Mouse (Mus musculus): ENCODE measurements around the gene Ccdc85b. TPM values are rescaled to one million over a fixed set of nuclear protein-coding genes. Genes with fewer than 3 reads are reported as not detected.
"Not testable (repeated sequence)": the region's sequence is repeated elsewhere in the genome, so short reads cannot be mapped to it uniquely, and the experiment has no call there.

Ccdc85b gene
- polyA plus RNA-seq, 1 experiment from 2014 or later = 15.6 TPM

GRCm38 (mm10) chr19:5493301-5493721 is 35.6 kb upstream of the Ccdc85b start:
- not testable (repeated sequence) for H3K27ac ChIP-seq; H3K9ac ChIP-seq (ENCODE audit: low read depth, low read length); ATAC-seq (replicated peaks; ENCODE audit: low FRiP score, low read depth); H3K4me1 ChIP-seq (replicated peaks; ENCODE audit: insufficient read depth, low read length); H3K9me3 ChIP-seq (replicated peaks; ENCODE audit: low read length); H3K27me3 ChIP-seq (ENCODE audit: insufficient read depth, low read length); H3K4me2 ChIP-seq (ENCODE audit: low read length); H3K4me3 ChIP-seq (replicated peaks; ENCODE audit: low read depth, low read length)
- peak; percentile 65 for DNase-seq (ENCODE audit: low spot score)
- TF ChIP-seq CTCF (IDR thresholded peaks at IDR 0.05; ENCODE audit: low read depth) = peak; percentile 46
- 40% methylated on average over 9 of the region's 9 CpGs for WGBS
- peaks cover 34% of the 10 kb centered on the region for H3K36me3 ChIP-seq (ENCODE audit: insufficient read depth, low read length)

DNA sequence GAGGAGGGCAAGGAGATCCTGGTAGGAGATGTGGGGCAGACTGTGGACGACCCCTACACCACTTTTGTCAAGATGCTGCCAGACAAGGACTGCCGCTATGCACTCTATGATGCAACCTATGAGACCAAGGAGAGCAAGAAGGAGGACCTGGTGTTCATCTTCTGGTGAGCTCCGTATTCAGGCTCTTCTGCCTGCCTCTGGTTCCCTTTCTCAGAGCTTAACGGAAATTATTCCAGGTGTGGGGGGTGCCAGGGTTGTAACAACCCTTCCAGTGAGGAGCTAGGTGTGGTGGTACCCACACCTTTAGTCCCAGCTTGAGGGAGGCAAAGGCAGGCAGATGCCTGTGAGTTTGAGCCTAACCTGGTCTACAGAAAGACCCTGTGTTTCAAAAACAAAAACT is 34.9 kb upstream of the Ccdc85b start:
- H3K9ac ChIP-seq (ENCODE audit: low read depth, low read length) = no peak overlapping the region
- TF ChIP-seq CTCF (IDR thresholded peaks at IDR 0.05; ENCODE audit: low read depth) = no peak
- ATAC-seq (replicated peaks; ENCODE audit: low FRiP score, low read depth) (no peak), DNase-seq (ENCODE audit: low spot score) (no peak)
- no peak overlapping the region for H3K4me3 ChIP-seq (replicated peaks; ENCODE audit: low read depth, low read length)
- H3K4me1 ChIP-seq (replicated peaks; ENCODE audit: insufficient read depth, low read length) = peaks cover 4% of the 10 kb centered on the region
- WGBS = 75% methylated on average over 4 of the region's 4 CpGs
- H3K27ac ChIP-seq = no peak overlapping the region
- peaks cover 34% of the 10 kb centered on the region for H3K36me3 ChIP-seq (ENCODE audit: insufficient read depth, low read length)
- no peak overlapping the region for H3K4me2 ChIP-seq (ENCODE audit: low read length)
- H3K9me3 ChIP-seq (replicated peaks; ENCODE audit: low read length) = no peaks in the 10 kb centered on the region
- H3K27me3 ChIP-seq (ENCODE audit: insufficient read depth, low read length) = no peaks in the 10 kb centered on the region

GRCm38 (mm10) chr19:5490898-5491708 is 33.4 kb upstream of the Ccdc85b start:
- Histone ChIP-seq H3K9me3 (replicated peaks; ENCODE audit: low read length) (no peaks in the 10 kb centered on the region), H3K27me3 (ENCODE audit: insufficient read depth, low read length) (no peaks in the 10 kb centered on the region), H3K9ac (ENCODE audit: low read depth, low read length) (peak overlapping the region; percentile 87), H3K4me2 (ENCODE audit: low read length) (peak overlapping the region; percentile 77), H3K4me3 (replicated peaks; ENCODE audit: low read depth, low read length) (peak overlapping the region; percentile 99), H3K36me3 (ENCODE audit: insufficient read depth, low read length) (peaks cover 23% of the 10 kb centered on the region), H3K4me1 (replicated peaks; ENCODE audit: insufficient read depth, low read length) (peaks cover 4% of the 10 kb centered on the region), H3K27ac (peak overlapping the region; percentile 99)
- TF ChIP-seq CTCF (IDR thresholded peaks at IDR 0.05; ENCODE audit: low read depth) = no peak
- peak; percentile 95 for DNase-seq (ENCODE audit: low spot score)
- WGBS = 1% methylated on average over 48 of the region's 59 CpGs
- peak; percentile 5 for ATAC-seq (replicated peaks; ENCODE audit: low FRiP score, low read depth)

DNA sequence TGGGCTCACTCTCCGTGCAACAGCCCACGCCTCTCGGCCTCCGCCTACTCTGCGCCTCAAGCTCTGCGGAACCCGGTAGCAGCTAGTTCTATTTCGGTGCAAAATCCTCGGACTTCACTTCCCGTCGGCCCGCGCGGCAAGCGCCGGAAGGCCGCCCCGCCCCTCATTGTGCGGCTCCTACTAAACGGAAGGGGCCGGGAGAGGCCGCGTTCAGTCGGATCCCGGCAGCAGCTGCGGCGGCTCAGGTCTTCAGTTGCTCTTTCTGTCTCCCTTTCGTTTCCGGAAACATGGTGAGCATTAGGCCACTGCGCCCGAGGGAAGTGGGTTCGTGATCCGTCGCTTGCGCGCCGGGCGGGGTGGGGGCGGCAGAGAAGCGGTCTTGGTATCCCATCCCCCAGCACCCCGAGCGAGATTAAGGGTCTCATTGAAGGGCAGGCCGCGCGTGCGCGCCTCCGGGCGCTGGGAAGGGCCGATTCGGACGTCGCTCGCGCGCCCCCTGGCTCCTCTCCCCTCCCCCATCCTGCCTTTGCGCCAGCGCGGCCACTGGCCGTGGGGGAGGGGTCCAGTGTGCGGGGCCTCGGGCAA is 32.7 kb upstream of the Ccdc85b start, which contains the start of gene Cfl1:
Gene Cfl1 (plus strand): TSS at position 143 of the 585 bp plus-strand sequence.
- peak; percentile 98 for DNase-seq (ENCODE audit: low spot score)
- peak within 1 kb of the TSS; percentile 87 for H3K9ac ChIP-seq (ENCODE audit: low read depth, low read length)
- H3K27me3 ChIP-seq (ENCODE audit: insufficient read depth, low read length) = no peaks in the 10 kb centered on the region
- H3K4me3 ChIP-seq (replicated peaks; ENCODE audit: low read depth, low read length) = peak within 1 kb of the TSS; percentile 99
- WGBS = under 1% methylated on average over 61 of the region's 62 CpGs
- TF ChIP-seq CTCF (IDR thresholded peaks at IDR 0.05; ENCODE audit: low read depth) = peak; percentile 36; the same call in 1 of the 2 replicates
- H3K9me3 ChIP-seq (replicated peaks; ENCODE audit: low read length) = no peaks in the 10 kb centered on the region
- H3K4me2 ChIP-seq (ENCODE audit: low read length) = peak within 1 kb of the TSS; percentile 77
- H3K36me3 ChIP-seq (ENCODE audit: insufficient read depth, low read length) = peaks cover 21% of the 10 kb centered on the region; the same call in 1 of the 2 replicates
- H3K27ac ChIP-seq = peak within 1 kb of the TSS; percentile 99
- peak; percentile 53 for ATAC-seq (replicated peaks; ENCODE audit: low FRiP score, low read depth)
- peaks cover 4% of the 10 kb centered on the region for H3K4me1 ChIP-seq (replicated peaks; ENCODE audit: insufficient read depth, low read length)

DNA sequence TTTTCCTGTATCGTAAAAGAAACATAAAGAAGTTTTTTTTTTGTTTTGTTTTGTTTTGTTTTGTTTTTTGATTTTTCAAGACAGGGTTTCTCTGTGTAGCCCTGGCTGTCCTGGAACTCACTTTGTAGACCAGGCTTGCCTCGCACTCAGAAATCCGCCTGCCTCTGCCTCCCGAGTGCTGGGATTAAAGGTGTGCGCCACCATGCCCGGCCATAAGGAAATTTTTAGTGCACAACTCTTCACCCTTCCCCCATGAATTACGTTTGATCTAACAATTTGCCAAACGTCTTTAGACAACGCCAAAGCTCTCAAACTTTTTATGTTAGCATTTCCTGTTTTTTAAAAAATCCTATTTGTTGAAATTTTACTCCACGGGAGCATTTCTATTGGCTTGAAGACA is 32.0 kb upstream of the Ccdc85b start:
- WGBS = 35% methylated on average over 10 of the region's 10 CpGs
- H3K4me2 ChIP-seq (ENCODE audit: low read length) = peak overlapping the region; percentile 72
- not testable (repeated sequence) for H3K4me1 ChIP-seq (replicated peaks; ENCODE audit: insufficient read depth, low read length)

DNA sequence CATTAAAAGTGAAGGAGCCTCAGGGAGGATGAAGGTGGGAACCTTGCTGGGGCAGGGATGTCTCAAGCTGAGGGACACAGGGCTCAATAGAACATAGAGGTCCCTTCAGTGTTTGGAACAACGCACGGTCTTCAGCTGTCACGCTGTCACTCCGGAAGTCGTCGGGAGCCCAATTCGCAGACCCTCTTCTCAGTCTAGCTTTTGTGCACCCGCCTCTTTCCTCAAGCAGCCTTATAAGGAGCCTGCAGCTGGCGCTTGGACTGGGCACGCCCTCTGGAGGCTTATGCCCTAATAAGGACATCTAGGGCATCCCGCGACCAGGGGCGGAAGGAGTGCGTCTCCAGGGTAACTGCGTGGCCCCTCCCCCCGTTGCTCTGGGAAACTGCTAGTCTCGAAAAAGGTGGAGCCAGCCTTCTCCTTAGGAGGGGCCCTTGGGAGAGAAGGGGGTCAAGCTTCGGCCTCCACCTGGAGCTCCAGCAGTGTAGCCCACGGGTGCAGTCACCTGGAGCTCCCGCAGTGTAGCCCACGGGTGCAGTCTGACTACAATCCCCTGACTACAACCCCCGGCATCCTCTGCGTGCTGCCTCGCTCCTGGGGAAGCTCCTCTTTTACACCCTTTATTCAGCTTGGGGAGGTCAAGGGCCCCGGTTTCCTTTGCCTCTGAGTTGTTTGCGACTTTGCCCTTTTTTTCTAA is 31.3 kb upstream of the Ccdc85b start:
- H3K27ac ChIP-seq = peak overlapping the region; percentile 99
- H3K4me1 ChIP-seq (replicated peaks; ENCODE audit: insufficient read depth, low read length) = peaks cover 4% of the 10 kb centered on the region
- under 1% methylated on average over 26 of the region's 26 CpGs for WGBS
- DNase-seq (ENCODE audit: low spot score) (peak; percentile 99), ATAC-seq (replicated peaks; ENCODE audit: low FRiP score, low read depth) (peak; percentile 77)
- peak; percentile 55 for TF ChIP-seq CTCF (IDR thresholded peaks at IDR 0.05; ENCODE audit: low read depth)
- H3K9ac ChIP-seq (ENCODE audit: low read depth, low read length) = peak overlapping the region; percentile 49
- peaks cover 27% of the 10 kb centered on the region for H3K36me3 ChIP-seq (ENCODE audit: insufficient read depth, low read length)
- H3K4me2 ChIP-seq (ENCODE audit: low read length) = peak overlapping the region; percentile 72
- H3K4me3 ChIP-seq (replicated peaks; ENCODE audit: low read depth, low read length) = peak overlapping the region; percentile 48
- no peaks in the 10 kb centered on the region for H3K9me3 ChIP-seq (replicated peaks; ENCODE audit: low read length)
- H3K27me3 ChIP-seq (ENCODE audit: insufficient read depth, low read length) = no peaks in the 10 kb centered on the region

More for the DNA sequence above, 32.0 kb upstream of the Ccdc85b start:
- H3K9me3 ChIP-seq (replicated peaks; ENCODE audit: low read length); ATAC-seq (replicated peaks; ENCODE audit: low FRiP score, low read depth); H3K27me3 ChIP-seq (ENCODE audit: insufficient read depth, low read length); H3K9ac ChIP-seq (ENCODE audit: low read depth, low read length); DNase-seq (ENCODE audit: low spot score): not testable (repeated sequence)
- Histone ChIP-seq H3K4me3 (replicated peaks; ENCODE audit: low read depth, low read length) (peak overlapping the region; percentile 48; the same call in 1 of the 2 replicates), H3K27ac (peak overlapping the region; percentile 99), H3K36me3 (ENCODE audit: insufficient read depth, low read length) (peaks cover 26% of the 10 kb centered on the region; the same call in 1 of the 2 replicates)
